Mouse (Mus musculus): ENCODE measurements at regions not wholly inside any gene's neighbourhood (a gene's known extent, or its start where the extent isn't known, plus 50 kb on each side); places are given as distances from the start of the nearest gene placed in this dataset.
A peak's percentile ranks its signal among the peaks of the same experiment; 100 is the strongest.

- Histone ChIP-seq H3K4me3 (ENCODE audit: low read depth, low read length) (no peak overlapping the region), H3K27ac (ENCODE audit: low read depth, low read length) (no peak overlapping the region), H3K9me3 (ENCODE audit: control insufficient read depth, low read length) (no peaks in the 10 kb centered on the region), H3K27me3 (ENCODE audit: control insufficient read depth, insufficient read depth, low read length) (no peaks in the 10 kb centered on the region), H3K36me3 (ENCODE audit: control insufficient read depth, insufficient read depth, low read length) (no peaks in the 10 kb centered on the region), H3K9ac (ENCODE audit: low read depth, low read length) (no peak overlapping the region), H3K4me2 (replicated peaks; ENCODE audit: low read depth, low read length) (no peak overlapping the region), H3K4me1 (replicated peaks; ENCODE audit: control insufficient read depth, insufficient read depth, low read length) (no peaks in the 10 kb centered on the region)
- ATAC-seq (ENCODE audit: low FRiP score), result no peak
- DNase-seq (ENCODE audit: low spot score), result no peak
- WGBS, result 82% methylated on average over 7 of the region's 7 CpGs
Measured at GRCm38 (mm10) chr2:21908813-21909480, 318.4 kb upstream of the Myo3a start.

- Histone ChIP-seq H3K4me2 (replicated peaks; ENCODE audit: low read depth, low read length) (no peak overlapping the region), H3K9ac (ENCODE audit: low read depth, low read length) (no peak overlapping the region), H3K27me3 (ENCODE audit: control insufficient read depth, insufficient read depth, low read length) (no peaks in the 10 kb centered on the region), H3K27ac (ENCODE audit: low read depth, low read length) (no peak overlapping the region), H3K9me3 (ENCODE audit: control insufficient read depth, low read length) (no peaks in the 10 kb centered on the region), H3K4me3 (ENCODE audit: low read depth, low read length) (no peak overlapping the region), H3K36me3 (ENCODE audit: control insufficient read depth, insufficient read depth, low read length) (no peaks in the 10 kb centered on the region), H3K4me1 (replicated peaks; ENCODE audit: control insufficient read depth, insufficient read depth, low read length) (no peaks in the 10 kb centered on the region)
- ATAC-seq (ENCODE audit: low FRiP score) (peak; percentile 66; the same call in 1 of the 2 replicates), DNase-seq (ENCODE audit: low spot score) (peak; percentile 80)
- 21% methylated on average over 7 of the region's 7 CpGs for WGBS
Measured at GRCm38 (mm10) chr2:21909481-21909966, 317.8 kb upstream of the Myo3a start.

DNA sequence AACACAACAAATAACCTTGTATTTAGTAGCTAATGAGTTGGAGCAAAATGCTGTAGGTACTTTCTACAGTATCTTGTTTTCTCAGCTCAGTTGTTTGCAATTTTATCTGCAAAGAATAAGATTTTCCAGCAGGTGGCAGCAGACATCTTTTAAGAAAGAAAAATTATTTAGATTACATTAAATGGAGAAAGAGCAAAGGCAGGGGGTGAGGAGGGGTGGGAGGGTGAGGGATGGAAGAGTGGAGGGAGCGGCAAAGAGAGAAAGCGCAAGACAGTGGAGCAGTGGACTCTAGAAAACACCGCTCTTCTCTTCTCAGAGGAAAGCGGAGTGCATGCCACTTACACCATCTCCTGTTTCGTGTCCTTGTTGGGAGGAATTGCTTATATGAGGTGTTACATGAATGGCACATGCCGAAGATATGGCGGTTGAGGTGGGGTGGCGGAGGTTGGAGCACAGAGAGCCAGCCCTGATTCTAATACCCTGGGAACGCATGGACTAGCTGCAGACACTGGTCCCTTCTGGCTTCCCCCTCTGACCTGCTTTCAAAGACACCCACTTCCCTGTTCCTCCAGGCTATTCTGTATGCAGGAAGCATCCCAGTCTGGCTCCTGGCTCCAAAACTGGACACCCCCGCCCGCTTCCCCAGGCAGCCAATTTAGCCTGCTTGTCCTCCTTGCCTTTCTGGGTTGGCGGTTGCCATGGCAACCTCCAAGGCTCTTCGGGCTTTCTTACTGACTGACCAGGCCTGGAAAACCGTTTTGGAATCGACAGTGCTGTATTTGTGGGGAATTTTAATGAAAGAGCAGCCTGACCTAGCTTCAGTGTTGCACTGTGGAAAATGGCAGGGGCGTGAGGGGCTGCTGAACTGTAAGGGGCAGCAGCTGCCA, 309.3 kb upstream of the Myo3a start:
- Histone ChIP-seq H3K36me3 (ENCODE audit: control insufficient read depth, insufficient read depth, low read length) (no peaks in the 10 kb centered on the region), H3K9ac (ENCODE audit: low read depth, low read length) (peak overlapping the region; percentile 66), H3K4me1 (replicated peaks; ENCODE audit: control insufficient read depth, insufficient read depth, low read length) (peaks cover 2% of the 10 kb centered on the region; the same call in 1 of the 2 replicates), H3K9me3 (ENCODE audit: control insufficient read depth, low read length) (no peaks in the 10 kb centered on the region), H3K4me3 (ENCODE audit: low read depth, low read length) (peak overlapping the region; percentile 29), H3K27ac (ENCODE audit: low read depth, low read length) (peak overlapping the region; percentile 98), H3K27me3 (ENCODE audit: control insufficient read depth, insufficient read depth, low read length) (no peaks in the 10 kb centered on the region), H3K4me2 (replicated peaks; ENCODE audit: low read depth, low read length) (peak overlapping the region; percentile 34)
- ATAC-seq (ENCODE audit: low FRiP score), result peak; percentile 95
- peak; percentile 91 for DNase-seq (ENCODE audit: low spot score)
- WGBS, result 9% methylated on average over 16 of the region's 16 CpGs

GRCm38 (mm10) chr2:21919091-21919490, 308.2 kb upstream of the Myo3a start:
- ATAC-seq (ENCODE audit: low FRiP score) (no peak), DNase-seq (ENCODE audit: low spot score) (peak; percentile 34)
- H3K4me2 ChIP-seq (replicated peaks; ENCODE audit: low read depth, low read length), result peak overlapping the region; percentile 34; the same call in 1 of the 2 replicates
- no peak overlapping the region for H3K4me3 ChIP-seq (ENCODE audit: low read depth, low read length)
- H3K27me3 ChIP-seq (ENCODE audit: control insufficient read depth, insufficient read depth, low read length), result no peaks in the 10 kb centered on the region
- peak overlapping the region; percentile 66; the same call in 1 of the 2 replicates for H3K9ac ChIP-seq (ENCODE audit: low read depth, low read length)
- H3K4me1 ChIP-seq (replicated peaks; ENCODE audit: control insufficient read depth, insufficient read depth, low read length), result peaks cover 2% of the 10 kb centered on the region; the same call in 1 of the 2 replicates
- peak overlapping the region; percentile 98 for H3K27ac ChIP-seq (ENCODE audit: low read depth, low read length)
- 45% methylated on average over 2 of the region's 2 CpGs for WGBS
- H3K36me3 ChIP-seq (ENCODE audit: control insufficient read depth, insufficient read depth, low read length), result no peaks in the 10 kb centered on the region
- no peaks in the 10 kb centered on the region for H3K9me3 ChIP-seq (ENCODE audit: control insufficient read depth, low read length)

- H3K27me3 ChIP-seq (ENCODE audit: control insufficient read depth, insufficient read depth, low read length), result no peaks in the 10 kb centered on the region
- no peaks in the 10 kb centered on the region for H3K36me3 ChIP-seq (ENCODE audit: control insufficient read depth, insufficient read depth, low read length)
- 53% methylated on average over 1 of the region's 1 CpGs for WGBS
- ATAC-seq (ENCODE audit: low FRiP score) (no peak), DNase-seq (ENCODE audit: low spot score) (peak; percentile 30)
- no peaks in the 10 kb centered on the region for H3K4me1 ChIP-seq (replicated peaks; ENCODE audit: control insufficient read depth, insufficient read depth, low read length)
- H3K4me2 ChIP-seq (replicated peaks; ENCODE audit: low read depth, low read length), result no peak overlapping the region
- no peak overlapping the region for H3K9ac ChIP-seq (ENCODE audit: low read depth, low read length)
- H3K4me3 ChIP-seq (ENCODE audit: low read depth, low read length), result no peak overlapping the region
- no peak overlapping the region for H3K27ac ChIP-seq (ENCODE audit: low read depth, low read length)
- no peaks in the 10 kb centered on the region for H3K9me3 ChIP-seq (ENCODE audit: control insufficient read depth, low read length)
Measured at GRCm38 (mm10) chr2:21927656-21928055, 299.6 kb upstream of the Myo3a start.

DNA sequence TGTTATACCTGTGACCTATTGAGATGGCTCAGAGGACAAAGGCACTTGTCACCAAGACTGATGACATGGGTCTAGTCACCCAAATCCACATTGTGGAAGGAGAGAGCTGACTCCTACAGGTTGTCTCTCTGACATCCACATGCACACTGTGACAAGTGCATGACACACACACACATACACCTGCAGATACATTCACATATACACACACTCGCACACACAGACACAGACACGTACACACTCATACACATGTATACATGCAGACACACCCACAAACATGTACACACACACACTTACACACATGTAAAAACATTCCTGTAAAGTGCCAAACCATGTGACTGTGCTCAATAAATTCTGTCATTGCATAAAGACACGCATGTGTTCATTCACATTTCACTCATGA, 287.3 kb upstream of the Myo3a start:
- Histone ChIP-seq H3K9ac (ENCODE audit: low read depth, low read length) (no peak overlapping the region), H3K4me3 (ENCODE audit: low read depth, low read length) (no peak overlapping the region), H3K27me3 (ENCODE audit: control insufficient read depth, insufficient read depth, low read length) (no peaks in the 10 kb centered on the region), H3K4me2 (replicated peaks; ENCODE audit: low read depth, low read length) (no peak overlapping the region), H3K4me1 (replicated peaks; ENCODE audit: control insufficient read depth, insufficient read depth, low read length) (no peaks in the 10 kb centered on the region), H3K9me3 (ENCODE audit: control insufficient read depth, low read length) (no peaks in the 10 kb centered on the region), H3K27ac (ENCODE audit: low read depth, low read length) (no peak overlapping the region), H3K36me3 (ENCODE audit: control insufficient read depth, insufficient read depth, low read length) (no peaks in the 10 kb centered on the region)
- 95% methylated on average over 3 of the region's 3 CpGs for WGBS
- 0 out of 2 replicates have a peak, but pooled peaks have one; percentile 27 for ATAC-seq (ENCODE audit: low FRiP score)
- DNase-seq (ENCODE audit: low spot score), result no peak

- DNase-seq (ENCODE audit: low spot score), result peak; percentile 69
Measured at GRCm38 (mm10) chr2:21940797-21941487, 286.4 kb upstream of the Myo3a start.

GRCm38 (mm10) chr2:21941488-21942000, 285.8 kb upstream of the Myo3a start:
- no peak overlapping the region for H3K4me2 ChIP-seq (replicated peaks; ENCODE audit: low read depth, low read length)
- H3K27ac ChIP-seq (ENCODE audit: low read depth, low read length), result no peak overlapping the region
- no peak overlapping the region for H3K4me3 ChIP-seq (ENCODE audit: low read depth, low read length)
- ATAC-seq (ENCODE audit: low FRiP score), result 0 out of 2 replicates have a peak, but pooled peaks have one; percentile 6
- DNase-seq (ENCODE audit: low spot score), result no peak
- whole genome bisulfite sequencing, result 70% methylated on average over 2 of the region's 2 CpGs
- H3K27me3 ChIP-seq (ENCODE audit: control insufficient read depth, insufficient read depth, low read length), result no peaks in the 10 kb centered on the region
- H3K9ac ChIP-seq (ENCODE audit: low read depth, low read length), result no peak overlapping the region
- no peaks in the 10 kb centered on the region for H3K4me1 ChIP-seq (replicated peaks; ENCODE audit: control insufficient read depth, insufficient read depth, low read length)
- no peaks in the 10 kb centered on the region for H3K36me3 ChIP-seq (ENCODE audit: control insufficient read depth, insufficient read depth, low read length)
- H3K9me3 ChIP-seq (ENCODE audit: control insufficient read depth, low read length), result no peaks in the 10 kb centered on the region

More at GRCm38 (mm10) chr2:21940797-21941487, 286.4 kb upstream of the Myo3a start:
- H3K27ac ChIP-seq (ENCODE audit: low read depth, low read length), result no peak overlapping the region
- 49% methylated on average over 4 of the region's 4 CpGs for WGBS
- no peaks in the 10 kb centered on the region for H3K4me1 ChIP-seq (replicated peaks; ENCODE audit: control insufficient read depth, insufficient read depth, low read length)
- H3K9me3 ChIP-seq (ENCODE audit: control insufficient read depth, low read length), result no peaks in the 10 kb centered on the region
- H3K4me2 ChIP-seq (replicated peaks; ENCODE audit: low read depth, low read length), result no peak overlapping the region
- H3K36me3 ChIP-seq (ENCODE audit: control insufficient read depth, insufficient read depth, low read length), result no peaks in the 10 kb centered on the region
- H3K9ac ChIP-seq (ENCODE audit: low read depth, low read length), result no peak overlapping the region
- no peaks in the 10 kb centered on the region for H3K27me3 ChIP-seq (ENCODE audit: control insufficient read depth, insufficient read depth, low read length)
- H3K4me3 ChIP-seq (ENCODE audit: low read depth, low read length), result no peak overlapping the region
- ATAC-seq (ENCODE audit: low FRiP score), result peak; percentile 53; the same call in 1 of the 2 replicates
